25 mouse cellular contexts compared by ENCODE assay signal in genomic region chr17:74437762-74438161, GRCm38 (mm10). TPM values are rescaled to one million over a fixed set of nuclear protein-coding genes. Genes with fewer than 3 reads are reported as not detected.
DNase-seq lines count a peak whose midpoint lies in the region; ATAC-seq and TF ChIP-seq lines count a peak whose summit lies in the region.
"Had no signal": no experiment of that assay in that cellular context is flagged by ENCODE, and none has a peak within 500 bp of the region (broad histone marks: within the 10 kb centered on the region; RNA-seq: fewer than 3 reads in every experiment).

No protein-coding gene starts in this region.

- WGBS in intestine, postnatal 0 days = 34% methylated on average over 9 of the region's 9 CpGs
- WGBS in stomach, postnatal 0 days = 71% methylated on average over 9 of the region's 9 CpGs

- H3K4me3 ChIP-seq in testis, adult 2 months (ENCODE audit: control insufficient read depth, low read depth, low read length) = peak overlapping the region; percentile 84
- H3K4me3 ChIP-seq in intestine, postnatal 0 days (ENCODE audit: low read depth, low read length) = no peak overlapping the region
- no peak overlapping the region for H3K4me3 ChIP-seq in stomach, postnatal 0 days (ENCODE audit: low read depth, low read length)
- H3K4me3 ChIP-seq: embryonic facial prominence, embryonic 12.5 days; embryonic facial prominence, embryonic 15.5 days; gastrocnemius, adult 2 months; hindbrain, embryonic 12.5 days had no signal

- H3K9ac ChIP-seq in intestine, postnatal 0 days (ENCODE audit: low read depth, low read length) = no peak overlapping the region
- no peak overlapping the region for H3K9ac ChIP-seq in stomach, postnatal 0 days (ENCODE audit: low read length)
- H3K9ac ChIP-seq: embryonic facial prominence, embryonic 12.5 days; embryonic facial prominence, embryonic 15.5 days; forebrain, postnatal 0 days; hindbrain, embryonic 12.5 days had no signal

- H3K9me3 ChIP-seq in intestine, postnatal 0 days (ENCODE audit: control insufficient read depth) = no peaks in the 10 kb centered on the region
- no peaks in the 10 kb centered on the region for H3K9me3 ChIP-seq in stomach, postnatal 0 days (ENCODE audit: control insufficient read depth, low read length)
- H3K9me3 ChIP-seq: embryonic facial prominence, embryonic 12.5 days; embryonic facial prominence, embryonic 15.5 days; G1E; hindbrain, embryonic 12.5 days had no signal

- DNase-seq in testis, postnatal 14 days (ENCODE audit: low spot score) = no peak
- DNase-seq in stomach, postnatal 0 days (ENCODE audit: low spot score) = peak; percentile 74
- DNase-seq in urinary bladder, postnatal 36 days (ENCODE audit: low spot score in 2 of 2) = no peak
- DNase-seq in urinary bladder, postnatal 14 days (ENCODE audit: low spot score) = no peak
- DNase-seq: adrenal gland, postnatal 10 days; adrenal gland, postnatal 36 days; B cell, adult 2 months; cerebellum, adult 18-20 months; cerebellum, adult 9-11 months; cerebellum, postnatal 25 days; forebrain, postnatal 0 days; gastrocnemius, adult 2 months; gastrocnemius, postnatal 14 days; heart, adult 11 months had no signal

- peak; percentile 99 for ATAC-seq in intestine, postnatal 0 days
- ATAC-seq in stomach, postnatal 0 days (ENCODE audit: low FRiP score, low TSS enrichment) = peak; percentile 92
- ATAC-seq: forebrain, embryonic 14.5 days; forebrain, postnatal 0 days; hindbrain, postnatal 0 days; Patski had no signal

- no peak for TF ChIP-seq EP300 in stomach, postnatal 0 days (optimal IDR thresholded peaks at IDR 0.05)

- TF ChIP-seq POLR2A in testis, adult 2 months (IDR thresholded peaks at IDR 0.05; ENCODE audit: control insufficient read depth, low read depth, low read length) = no peak

- TF ChIP-seq CTCF in testis, adult 2 months (IDR thresholded peaks at IDR 0.05; ENCODE audit: control insufficient read depth, insufficient read depth, insufficient replicate concordance, low read depth, low read length) = no peak
- TF ChIP-seq CTCF in intestine, postnatal 0 days (IDR thresholded peaks at IDR 0.05; ENCODE audit: low read depth) = no peak
- no peak for TF ChIP-seq CTCF in stomach, postnatal 0 days (IDR thresholded peaks at IDR 0.05; ENCODE audit: low read depth)

- H3K4me1 ChIP-seq in testis, adult 2 months (ENCODE audit: control insufficient read depth, insufficient read depth, low read length) = peaks cover 3% of the 10 kb centered on the region
- no peaks in the 10 kb centered on the region for H3K4me1 ChIP-seq in intestine, postnatal 0 days (replicated peaks; ENCODE audit: control insufficient read depth, insufficient read depth, low read length)
- no peaks in the 10 kb centered on the region for H3K4me1 ChIP-seq in stomach, postnatal 0 days (replicated peaks; ENCODE audit: control insufficient read depth, insufficient read depth)
- H3K4me1 ChIP-seq: embryonic facial prominence, embryonic 12.5 days; embryonic facial prominence, embryonic 15.5 days; hindbrain, embryonic 12.5 days had no signal

- no peaks in the 10 kb centered on the region for H3K27me3 ChIP-seq in testis, adult 2 months (ENCODE audit: control insufficient read depth, insufficient read depth, low read length)
- H3K27me3 ChIP-seq in intestine, postnatal 0 days (replicated peaks; ENCODE audit: control insufficient read depth, insufficient read depth, low read length) = no peaks in the 10 kb centered on the region
- no peaks in the 10 kb centered on the region for H3K27me3 ChIP-seq in stomach, postnatal 0 days (ENCODE audit: control insufficient read depth, insufficient read depth, low read length)
- H3K27me3 ChIP-seq: CH12.LX; embryonic facial prominence, embryonic 12.5 days; embryonic facial prominence, embryonic 15.5 days; hindbrain, embryonic 12.5 days; Patski had no signal

- no peaks in the 10 kb centered on the region for H3K36me3 ChIP-seq in testis, adult 2 months (ENCODE audit: control insufficient read depth, insufficient read depth, low read length)
- H3K36me3 ChIP-seq in intestine, postnatal 0 days (ENCODE audit: control insufficient read depth, insufficient read depth) = peaks cover 21% of the 10 kb centered on the region
- no peaks in the 10 kb centered on the region for H3K36me3 ChIP-seq in stomach, postnatal 0 days (ENCODE audit: control insufficient read depth, insufficient read depth, low read length)
- H3K36me3 ChIP-seq: embryonic facial prominence, embryonic 12.5 days; embryonic facial prominence, embryonic 15.5 days; G1E; hindbrain, embryonic 12.5 days had no signal

- H3K27ac ChIP-seq in testis, adult 2 months (ENCODE audit: control insufficient read depth, insufficient read depth, low read depth, low read length) = no peak overlapping the region
- peak overlapping the region; percentile 75 for H3K27ac ChIP-seq in intestine, postnatal 0 days (ENCODE audit: low read depth, low read length)
- no peak overlapping the region for H3K27ac ChIP-seq in stomach, postnatal 0 days (replicated peaks)
- H3K27ac ChIP-seq: embryonic facial prominence, embryonic 12.5 days; embryonic facial prominence, embryonic 15.5 days; gastrocnemius, adult 2 months; hindbrain, embryonic 12.5 days; hindbrain, postnatal 0 days had no signal

- no peak overlapping the region for H3K4me2 ChIP-seq in intestine, postnatal 0 days (replicated peaks; ENCODE audit: low read depth)
- no peak overlapping the region for H3K4me2 ChIP-seq in stomach, postnatal 0 days (replicated peaks; ENCODE audit: low read depth)
- H3K4me2 ChIP-seq: embryonic facial prominence, embryonic 12.5 days; embryonic facial prominence, embryonic 15.5 days; heart, embryonic 11.5 days; hindbrain, embryonic 12.5 days had no signal

RNA-seq across cellular contexts. Expression of gene Nlrc4, which starts 21.2 kb away (rescaled TPM):
- polyA plus RNA-seq in testis, adult 2 months (2012; rRNA removed) = 0.66 and 0.77 TPM in 2 replicates
- 15.0 and 16.7 TPM in 2 replicates for polyA plus RNA-seq in intestine, postnatal 0 days (2015; fragmentation: Nextera tagmentation; extraction: Ambion mirVana)
- 5.4 and 5.5 TPM in 2 replicates for polyA plus RNA-seq in stomach, postnatal 0 days (2015; fragmentation: Nextera tagmentation; extraction: Ambion mirVana)

RNA-seq across cellular contexts. Expression of gene Slc30a6, which starts 42.4 kb away (rescaled TPM):
- 10.0 and 12.1 TPM in 2 replicates for polyA plus RNA-seq in testis, adult 2 months (2012; rRNA removed)
- polyA plus RNA-seq in intestine, postnatal 0 days (2015; fragmentation: Nextera tagmentation; extraction: Ambion mirVana) = 45.7 and 47.6 TPM in 2 replicates
- polyA plus RNA-seq in stomach, postnatal 0 days (2015; fragmentation: Nextera tagmentation; extraction: Ambion mirVana) = 27.4 and 29.4 TPM in 2 replicates

RNA-seq across cellular contexts. Expression of gene Yipf4, which starts 51.5 kb away (rescaled TPM):
- 12.2 and 16.1 TPM in 2 replicates for polyA plus RNA-seq in testis, adult 2 months (2012; rRNA removed)
- 77.1 and 82.8 TPM in 2 replicates for polyA plus RNA-seq in intestine, postnatal 0 days (2015; fragmentation: Nextera tagmentation; extraction: Ambion mirVana)
- polyA plus RNA-seq in stomach, postnatal 0 days (2015; fragmentation: Nextera tagmentation; extraction: Ambion mirVana) = 80.2 and 88.8 TPM in 2 replicates
